Mouse (Mus musculus) CH12.LX (cell line): ENCODE measurements at regions not wholly inside any gene's neighbourhood (a gene's known extent, or its start where the extent isn't known, plus 50 kb on each side); places are given as distances from the start of the nearest gene placed in this dataset.

Source experiments
- DNase-seq: peaks from one replicate; pipeline ENCODE4 v3.0.0-alpha.2; 2013; ENCODE audit errors: extremely low read depth
- H3K27ac ChIP-seq: 2 replicates; pipeline ENCODE4 v1.5.1; 2012; ENCODE audit warnings: low read depth, mild to moderate bottlenecking, control low read depth, moderate library complexity; ENCODE audit not compliant: insufficient read depth
- H3K27me3 ChIP-seq: replicated peaks from 2 replicates; pipeline ENCODE3; 2012; ENCODE audit warnings: inconsistent platforms
- H3K36me3 ChIP-seq, 2 experiments: replicated peaks in 1 of 2; 2 replicates each; pipeline versions ENCODE3 to v1.6.1; 2012; ENCODE audit warnings: inconsistent platforms in 1 of 2, low read length in 1 of 2, mild to moderate bottlenecking in 1 of 2, mixed read lengths in 1 of 2, moderate library complexity in 1 of 2; ENCODE audit not compliant: control insufficient read depth in 1 of 2, insufficient read depth in 1 of 2
- H3K4me1 ChIP-seq, 2 experiments: 2 replicates each; pipeline ENCODE4 v1.6.1; 2012; ENCODE audit warnings: inconsistent platforms in 1 of 2, moderate library complexity in 1 of 2; ENCODE audit not compliant: insufficient read depth in 2 of 2, control insufficient read depth in 1 of 2
- H3K4me2 ChIP-seq: 2 replicates; pipeline ENCODE4 v1.6.1; 2012; ENCODE audit warnings: low read depth, mild to moderate bottlenecking, control low read depth; ENCODE audit not compliant: poor library complexity, insufficient read depth, severe bottlenecking
- H3K4me3 ChIP-seq, 3 experiments: fragments of 150-350 bp in 1 of 3; sonication (generic) in 1 of 3; replicated peaks in 1 of 3; 2 replicates each; pipeline versions ENCODE3 to v1.5.1; 2011 to 2012; ENCODE audit warnings: low read depth in 2 of 3, low read length in 2 of 3, mild to moderate bottlenecking in 2 of 3, moderate library complexity in 2 of 3, control low read depth in 1 of 3, improper control_type of control experiment in 1 of 3, inconsistent platforms in 1 of 3, mixed read lengths in 1 of 3; ENCODE audit not compliant: poor library complexity in 1 of 3
- H3K79me2 ChIP-seq: replicated peaks from 2 replicates; pipeline ENCODE4 v1.6.1; 2012; ENCODE audit warnings: mild to moderate bottlenecking, moderate library complexity; ENCODE audit not compliant: control insufficient read depth, poor library complexity, insufficient read depth, severe bottlenecking; ENCODE audit errors: extremely low read depth
- H3K9ac ChIP-seq: 2 replicates; pipeline ENCODE4 v1.6.1; 2012; ENCODE audit warnings: low read depth, mild to moderate bottlenecking, control low read depth, moderate library complexity; ENCODE audit not compliant: insufficient read depth
- H3K9me3 ChIP-seq: replicated peaks from 2 replicates; pipeline ENCODE3; 2012; ENCODE audit warnings: low read length, inconsistent platforms, mixed read lengths
- BHLHE40 ChIP-seq: IDR thresholded peaks from 2 replicates; pipeline ENCODE4 v1.6.1; 2011; ENCODE audit warnings: mild to moderate bottlenecking, low read depth, low read length, improper control_type of control experiment
- CHD1 ChIP-seq: IDR thresholded peaks from 2 replicates; pipeline ENCODE4 v1.6.1; 2012; ENCODE audit warnings: low read depth, low read length, improper control_type of control experiment, inconsistent platforms
- CHD2 ChIP-seq: IDR thresholded peaks from 2 replicates; pipeline ENCODE4 v1.6.1; 2011; ENCODE audit warnings: low read length, improper control_type of control experiment
- CTCF ChIP-seq, 2 experiments: IDR thresholded peaks in 1 of 2; conservative IDR thresholded peaks in 1 of 2; 2 replicates each; pipeline ENCODE4 v1.5.1; 2011 to 2012; ENCODE audit warnings: low read depth in 2 of 2, low read length in 2 of 2, improper control_type of control experiment in 1 of 2, inconsistent platforms in 1 of 2, mild to moderate bottlenecking in 1 of 2, moderate library complexity in 1 of 2
- E2F4 ChIP-seq: IDR thresholded peaks from 2 replicates; pipeline ENCODE4 v1.6.1; 2011; ENCODE audit warnings: low read depth, low read length, improper control_type of control experiment; ENCODE audit not compliant: insufficient replicate concordance
- ELF1 ChIP-seq: IDR thresholded peaks from 2 replicates; pipeline ENCODE4 v1.6.1; 2014; ENCODE audit warnings: low read depth, mild to moderate bottlenecking, inconsistent platforms, low read length, improper control_type of control experiment
- ETS1 ChIP-seq: conservative IDR thresholded peaks from 2 replicates; pipeline ENCODE4 v1.6.1; 2012; ENCODE audit warnings: low read depth, mild to moderate bottlenecking, inconsistent platforms, low read length, improper control_type of control experiment, moderate library complexity
- GABPA ChIP-seq: IDR thresholded peaks from 2 replicates; pipeline ENCODE4 v1.6.1; 2012; ENCODE audit warnings: low read depth, low read length, improper control_type of control experiment, inconsistent platforms; ENCODE audit not compliant: insufficient replicate concordance
- HCFC1 ChIP-seq: IDR thresholded peaks from 2 replicates; pipeline ENCODE4 v1.6.1; 2012; ENCODE audit warnings: low read depth, mild to moderate bottlenecking, inconsistent platforms, low read length, improper control_type of control experiment
- JUND ChIP-seq: conservative IDR thresholded peaks from 2 replicates; pipeline ENCODE4 v1.6.1; 2011; ENCODE audit warnings: low read depth, low read length, improper control_type of control experiment
- MAFK ChIP-seq: IDR thresholded peaks from 2 replicates; pipeline ENCODE4 v1.6.1; 2011; ENCODE audit warnings: low read length, improper control_type of control experiment; ENCODE audit not compliant: insufficient replicate concordance
- MAX ChIP-seq: IDR thresholded peaks from 2 replicates; pipeline ENCODE4 v1.6.1; 2011; ENCODE audit warnings: low read length, improper control_type of control experiment
- MAZ ChIP-seq: IDR thresholded peaks from 2 replicates; pipeline ENCODE4 v1.6.1; 2012; ENCODE audit warnings: low read depth, mild to moderate bottlenecking, inconsistent platforms, low read length, improper control_type of control experiment, moderate library complexity
- MXI1 ChIP-seq: IDR thresholded peaks from 2 replicates; pipeline ENCODE4 v1.6.1; 2011; ENCODE audit warnings: mild to moderate bottlenecking, low read depth, low read length, improper control_type of control experiment
- NELFE ChIP-seq: IDR thresholded peaks from 2 replicates; pipeline ENCODE4 v1.6.1; 2011; ENCODE audit warnings: low read depth, low read length, improper control_type of control experiment
- PAX5 ChIP-seq: IDR thresholded peaks from 2 replicates; pipeline ENCODE4 v1.6.1; 2012; ENCODE audit warnings: low read length, inconsistent platforms, mixed read lengths
- POLR2A ChIP-seq: IDR thresholded peaks from 2 replicates; pipeline ENCODE4 v1.6.1; 2011; ENCODE audit warnings: low read depth, mild to moderate bottlenecking, improper control_type of control experiment, low read length
- RAD21 ChIP-seq: IDR thresholded peaks from 2 replicates; pipeline ENCODE4 v1.6.1; 2011; ENCODE audit warnings: low read depth, mild to moderate bottlenecking, low read length, improper control_type of control experiment, moderate library complexity
- SIN3A ChIP-seq: IDR thresholded peaks from 2 replicates; pipeline ENCODE4 v1.6.1; 2012; ENCODE audit warnings: low read length, improper control_type of control experiment, inconsistent platforms
- SMC3 ChIP-seq: IDR thresholded peaks from 2 replicates; pipeline ENCODE4 v1.6.1; 2011; ENCODE audit warnings: low read depth, low read length, improper control_type of control experiment
- TCF12 ChIP-seq: IDR thresholded peaks from 2 replicates; pipeline ENCODE4 v1.6.1; 2014; ENCODE audit warnings: low read depth, mild to moderate bottlenecking, inconsistent platforms, low read length, improper control_type of control experiment
- USF2 ChIP-seq: conservative IDR thresholded peaks from 2 replicates; pipeline ENCODE4 v1.6.1; 2011; ENCODE audit warnings: low read depth, low read length, improper control_type of control experiment
- ZC3H11A ChIP-seq: IDR thresholded peaks from 2 replicates; pipeline ENCODE4 v1.6.1; 2012; ENCODE audit warnings: low read depth, mild to moderate bottlenecking, inconsistent platforms, low read length, improper control_type of control experiment
- ZKSCAN1 ChIP-seq: IDR thresholded peaks from 2 replicates; pipeline ENCODE4 v1.6.1; 2012; ENCODE audit warnings: low read depth, inconsistent platforms, low read length, improper control_type of control experiment, borderline replicate concordance
- ZNF384 ChIP-seq: IDR thresholded peaks from 2 replicates; pipeline ENCODE4 v1.6.1; 2012; ENCODE audit warnings: low read depth, low read length, improper control_type of control experiment, inconsistent platforms
- dilution Hi-C: fragments of 300-500 bp; cut with MboI; formaldehyde crosslinking; loops from 2 replicates; pipeline ENCODE4 v1.14.3; 2020; ENCODE audit warnings: low sequenced_read_pairs; ENCODE audit not compliant: extremely low pct_unique_long_range_greater_than_20kb, extremely low pct_ligation_motif_present
- in situ Hi-C: fragments of 300-500 bp; cut with MboI; formaldehyde crosslinking; loops from 3 replicates; pipeline ENCODE4 v1.14.3; 2019; ENCODE audit warnings: low sequenced_read_pairs, low pct_ligation_motif_present, low pct_unique_long_range_greater_than_20kb, mixed read lengths

DNA sequence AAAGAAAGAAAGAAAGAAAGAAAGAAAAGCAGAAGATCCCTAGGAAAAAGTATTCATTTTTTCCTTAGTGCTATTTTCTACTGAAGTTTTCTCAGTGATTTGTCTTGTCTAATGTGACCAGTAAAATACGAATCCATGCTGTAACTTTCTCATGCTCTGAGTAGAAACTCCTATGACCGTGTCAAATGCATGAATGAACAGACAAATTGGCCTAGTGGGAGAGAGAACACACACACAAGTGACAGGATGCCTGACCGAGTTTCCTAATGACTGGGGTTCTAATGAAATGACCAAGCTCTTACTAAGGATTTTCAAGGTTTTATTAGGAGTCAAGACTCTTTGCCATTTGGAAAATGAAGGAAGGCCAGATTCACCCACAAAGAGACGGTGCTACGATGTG is 235.9 kb downstream of the Cpe start:
- TF ChIP-seq ZNF384 (no peak), BHLHE40 (no peak), CTCF (conservative IDR thresholded peaks at IDR 0.05 in 1 of 2, IDR thresholded peaks at IDR 0.05 in 1 of 2; ENCODE audit: low read depth in 2 of 2, low read length in 2 of 2) (no peak), E2F4 (no peak), USF2 (no peak), RAD21 (no peak), POLR2A (no peak), ZKSCAN1 (no peak)
- TF ChIP-seq, all 38 proteins: peak for 0
- H3K27me3 ChIP-seq = no peaks in the 10 kb centered on the region
- no peaks in the 10 kb centered on the region for H3K79me2 ChIP-seq
- no peak overlapping the region for H3K4me2 ChIP-seq
- no peak overlapping the region for H3K27ac ChIP-seq
- dilution Hi-C loops (no loop called here), in situ Hi-C loops (no loop called here)
- no peak overlapping the region for H3K9ac ChIP-seq
- no peak for DNase-seq
- no peaks in the 10 kb centered on the region for H3K4me1 ChIP-seq
- H3K4me3 ChIP-seq = no peak overlapping the region
- H3K36me3 ChIP-seq = no peaks in the 10 kb centered on the region
- peaks cover 32% of the 10 kb centered on the region for H3K9me3 ChIP-seq

DNA sequence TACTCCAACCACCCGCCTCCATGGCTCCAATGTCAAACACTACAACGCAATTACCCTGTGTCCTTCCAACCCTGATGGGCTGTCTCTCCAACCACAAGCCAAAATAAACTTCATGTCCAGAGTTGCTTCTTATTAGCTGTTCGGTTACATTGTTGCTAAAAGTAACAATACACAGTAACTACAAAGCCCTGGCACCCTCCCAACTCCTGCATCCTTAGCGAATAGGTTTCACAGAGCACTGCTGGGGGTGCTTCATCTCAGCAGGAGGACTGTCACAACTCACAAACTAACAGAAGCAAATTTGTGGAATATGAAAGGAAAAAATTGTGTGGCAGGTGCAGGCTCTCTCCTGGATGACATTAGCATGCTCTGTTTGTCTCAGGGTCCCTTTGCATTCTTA is 238.1 kb downstream of the Cpe start:
- Histone ChIP-seq H3K27me3 (no peaks in the 10 kb centered on the region), H3K79me2 (no peaks in the 10 kb centered on the region)

DNA sequence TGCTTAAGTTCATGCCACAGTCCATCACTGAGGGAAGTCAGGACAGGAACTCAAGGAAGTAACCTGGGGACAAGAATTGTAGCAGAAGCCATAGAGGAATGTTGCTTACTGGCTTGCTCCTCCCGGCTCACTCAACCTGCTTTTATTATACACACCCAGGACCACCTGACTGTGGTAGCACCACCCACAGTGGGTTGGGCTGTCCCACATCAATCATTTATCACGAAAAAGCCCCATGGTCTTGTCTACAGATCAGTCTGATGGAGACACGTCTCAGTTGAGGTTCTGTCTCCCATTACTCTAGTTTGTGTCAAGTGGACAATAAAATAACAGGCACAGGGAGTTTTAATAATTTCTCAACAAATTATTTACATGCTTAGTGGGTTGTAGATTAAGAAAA is 239.3 kb upstream of the Tll1 start:
- in situ Hi-C loops = no loop called here

More for the DNA sequence above, 238.1 kb downstream of the Cpe start:
- TF ChIP-seq JUND = no peak
- no peak for TF ChIP-seq BHLHE40
- TF ChIP-seq PAX5 = no peak
- no peak for TF ChIP-seq ZKSCAN1
- TF ChIP-seq ZC3H11A = no peak
- TF ChIP-seq TCF12 = no peak
- TF ChIP-seq SMC3 = no peak
- no peak for TF ChIP-seq GABPA
- no peak for TF ChIP-seq MAX
- no peak for TF ChIP-seq SIN3A
- TF ChIP-seq MXI1 = no peak
- TF ChIP-seq ETS1 = no peak
- TF ChIP-seq ELF1 = no peak
- TF ChIP-seq MAFK = no peak
- Histone ChIP-seq H3K4me1 (no peaks in the 10 kb centered on the region), H3K27ac (no peak overlapping the region), H3K36me3 (no peaks in the 10 kb centered on the region), H3K4me3 (no peak overlapping the region), H3K4me2 (no peak overlapping the region), H3K9me3 (peaks cover 22% of the 10 kb centered on the region), H3K9ac (no peak overlapping the region)
- dilution Hi-C loops = no loop called here
- no peak for DNase-seq
- in situ Hi-C loops = no loop called here

More for the DNA sequence above, 239.3 kb upstream of the Tll1 start:
- Histone ChIP-seq H3K9ac (no peak overlapping the region), H3K4me1 (no peaks in the 10 kb centered on the region), H3K27ac (no peak overlapping the region)
- TF ChIP-seq ETS1 = no peak
- no peak for TF ChIP-seq HCFC1
- no peak for TF ChIP-seq MAZ
- TF ChIP-seq SIN3A = no peak
- TF ChIP-seq USF2 = no peak
- no peak for TF ChIP-seq CHD1
- TF ChIP-seq RAD21 = no peak
- TF ChIP-seq MAFK = no peak
- no peak for TF ChIP-seq ZC3H11A
- no peak for TF ChIP-seq CHD2
- TF ChIP-seq NELFE = no peak
- TF ChIP-seq, all 38 proteins: peak for 0
- no peak overlapping the region for H3K4me3 ChIP-seq
- H3K79me2 ChIP-seq = no peaks in the 10 kb centered on the region
- H3K27me3 ChIP-seq = no peaks in the 10 kb centered on the region
- dilution Hi-C loops = no loop called here
- no peak for DNase-seq
- H3K9me3 ChIP-seq = peaks cover 16% of the 10 kb centered on the region
- no peaks in the 10 kb centered on the region for H3K36me3 ChIP-seq
- no peak overlapping the region for H3K4me2 ChIP-seq
